Mouse (Mus musculus): ENCODE data around the gene Pnrc2.

Pnrc2 gene

DNA sequence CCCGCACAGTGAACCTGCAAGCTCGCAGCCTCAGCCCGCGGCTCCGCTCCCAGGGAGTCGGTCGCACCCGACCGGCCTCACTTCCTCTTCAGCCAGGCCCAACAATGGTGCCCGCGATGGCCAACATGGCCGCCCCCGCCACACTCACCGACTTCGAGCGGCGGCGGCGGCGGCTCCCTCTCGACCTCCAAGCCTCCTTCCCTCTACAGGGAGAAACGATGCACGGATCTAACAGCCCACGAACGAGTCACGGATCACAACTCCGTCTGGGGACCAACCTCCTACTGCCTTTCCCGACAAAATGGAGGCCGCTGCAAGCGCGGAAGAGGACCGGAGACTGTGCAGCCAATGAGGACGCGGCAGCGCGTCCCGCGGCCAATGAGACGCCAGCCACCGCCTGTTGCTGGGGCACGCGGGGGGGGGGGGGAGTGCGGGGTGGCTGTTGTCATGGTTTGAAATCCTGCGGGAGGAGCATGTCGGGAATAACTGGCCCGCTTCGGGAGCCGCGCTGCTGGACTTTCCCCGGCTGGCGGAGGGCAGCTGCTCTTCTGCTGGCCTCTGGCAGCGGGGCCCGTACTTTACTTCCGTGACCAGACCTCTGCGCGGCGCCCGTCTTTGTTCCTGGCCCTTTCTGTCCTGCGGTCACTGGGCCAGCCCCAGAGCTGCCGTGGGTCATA, at the start of gene Pnrc2:
Gene Pnrc2, minus strand, starts transcription at position 325 of the 677 bp plus-strand sequence.
- peak; percentile 98 for DNase-seq (ENCODE audit: low read depth, low spot score)

DNA sequence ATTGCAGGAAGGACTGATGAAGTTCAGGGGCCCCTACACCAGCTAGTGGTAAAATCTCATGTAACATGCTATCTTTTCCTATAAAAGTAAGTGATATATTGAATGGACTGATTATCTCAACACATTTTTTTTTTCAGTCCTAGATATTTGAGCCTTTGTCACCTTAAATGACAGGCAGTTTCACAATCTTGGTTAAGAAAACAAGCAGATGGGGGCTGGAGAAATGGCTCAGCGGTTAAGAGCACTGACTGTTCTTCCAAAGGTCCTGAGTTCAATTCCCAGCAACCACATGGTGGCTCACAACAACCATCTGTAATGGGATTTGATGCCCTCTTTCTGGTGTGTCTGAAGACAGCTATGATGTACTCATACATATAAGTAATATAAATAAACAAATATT, 48.5 kb upstream of the Pnrc2 start:
- no peak for DNase-seq (ENCODE audit: low read depth, low spot score)

DNA sequence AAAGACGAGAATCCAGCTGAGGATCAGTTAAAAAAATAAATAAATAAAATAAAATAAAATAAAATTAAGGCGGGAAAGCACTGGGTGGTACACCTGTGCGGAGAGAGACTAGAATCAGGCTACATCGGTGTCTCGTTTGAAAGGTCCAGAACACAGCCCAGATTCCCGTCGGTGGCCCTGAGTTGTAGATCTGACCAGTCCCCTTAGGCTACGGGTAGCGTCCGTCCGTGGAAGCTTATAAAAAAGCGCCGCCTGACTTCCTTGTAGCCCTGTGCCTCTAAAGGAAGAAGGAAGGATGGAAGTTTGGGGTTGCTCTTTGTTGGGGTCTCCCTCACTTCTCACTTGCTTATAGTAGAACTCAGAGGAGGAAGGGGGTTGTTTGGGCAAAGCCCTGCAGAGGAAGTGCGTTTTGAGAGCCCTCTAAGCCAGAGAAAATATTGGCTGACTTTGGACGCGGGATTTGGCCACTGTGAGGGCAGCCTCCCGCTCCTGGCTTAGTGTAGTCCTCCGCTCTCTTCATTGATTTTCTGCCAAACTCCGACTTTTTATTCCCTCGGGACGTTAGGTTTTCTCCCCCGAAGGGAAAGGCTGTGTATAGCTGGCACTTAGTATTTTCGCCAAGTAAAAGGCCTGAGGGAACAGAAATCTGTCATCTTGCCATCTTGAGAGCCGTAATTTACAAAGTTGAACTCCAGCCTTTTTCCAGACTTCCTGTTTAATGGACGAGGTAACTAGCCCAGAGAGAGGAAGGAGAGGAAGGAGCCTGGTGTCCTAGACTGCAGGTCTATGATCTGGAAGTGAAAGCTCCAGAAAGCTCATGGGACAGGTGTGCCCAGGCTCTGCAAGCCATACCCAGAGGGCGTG, 47.8 kb upstream of the Pnrc2 start:
- no peak for DNase-seq (ENCODE audit: low read depth, low spot score)

DNA sequence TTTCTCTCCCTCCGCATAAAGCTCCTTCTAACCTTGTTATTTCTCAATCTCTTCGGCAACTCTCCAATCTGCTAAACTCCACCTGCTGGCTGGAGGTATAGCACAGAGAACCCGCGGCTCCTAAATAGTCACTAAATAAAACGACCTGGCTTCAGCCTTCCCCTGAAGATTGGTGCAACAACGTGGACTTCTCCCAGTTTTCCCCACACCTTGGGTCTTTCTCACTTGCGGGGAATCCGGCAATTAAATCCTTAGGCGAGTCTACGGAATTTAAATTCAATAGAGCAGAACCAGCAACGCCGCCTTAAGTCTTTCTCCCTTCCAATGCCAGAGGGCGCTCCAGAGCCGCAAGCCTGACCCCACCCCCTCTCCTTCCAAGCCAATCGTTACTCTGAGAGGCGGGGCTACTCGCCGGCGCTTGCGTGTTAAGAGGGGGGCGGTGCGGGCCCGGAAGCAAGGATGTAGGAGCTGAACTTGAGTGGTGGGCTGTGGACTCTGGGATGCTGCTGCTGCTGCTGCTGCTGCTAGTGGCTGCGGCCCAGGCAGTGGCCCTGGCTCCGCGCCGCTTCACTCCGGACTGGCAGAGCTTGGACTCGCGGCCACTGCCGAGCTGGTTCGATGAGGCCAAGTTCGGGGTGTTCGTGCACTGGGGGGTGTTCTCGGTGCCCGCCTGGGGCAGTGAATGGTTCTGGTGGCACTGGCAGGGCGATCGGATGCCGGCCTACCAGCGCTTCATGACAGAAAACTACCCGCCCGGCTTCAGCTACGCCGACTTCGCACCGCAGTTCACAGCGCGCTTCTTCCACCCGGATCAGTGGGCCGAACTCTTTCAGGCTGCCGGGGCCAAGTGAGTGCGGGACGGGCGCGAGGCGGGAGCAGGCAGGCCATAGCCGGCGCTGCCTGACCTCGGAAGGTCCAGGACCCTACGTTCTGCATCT, 46.9 kb upstream of the Pnrc2 start, which contains the start of gene Fuca1:
Gene Fuca1, plus strand, starts transcription at position 432 of the 938 bp plus-strand sequence.
- DNase-seq (ENCODE audit: low read depth, low spot score): peak; percentile 98

DNA sequence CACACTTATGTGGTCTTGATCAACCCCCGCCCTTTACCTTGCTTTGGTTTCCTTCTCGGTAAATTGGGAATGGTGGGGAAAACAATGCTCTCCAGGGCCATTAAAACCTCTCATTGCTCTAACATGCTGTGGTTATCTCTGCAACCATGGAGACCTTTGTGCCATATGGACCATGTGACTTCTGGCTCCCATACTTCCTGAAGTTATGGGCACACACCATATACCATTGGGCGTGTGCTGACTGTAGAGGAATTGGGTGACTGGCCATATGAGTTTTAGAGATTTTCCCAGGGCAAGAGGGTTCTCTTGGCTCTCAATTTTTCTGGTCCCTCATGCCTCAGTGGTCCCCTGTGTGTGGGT, 45.6 kb upstream of the Pnrc2 start:
- DNase-seq (ENCODE audit: low read depth, low spot score): no peak

DNA sequence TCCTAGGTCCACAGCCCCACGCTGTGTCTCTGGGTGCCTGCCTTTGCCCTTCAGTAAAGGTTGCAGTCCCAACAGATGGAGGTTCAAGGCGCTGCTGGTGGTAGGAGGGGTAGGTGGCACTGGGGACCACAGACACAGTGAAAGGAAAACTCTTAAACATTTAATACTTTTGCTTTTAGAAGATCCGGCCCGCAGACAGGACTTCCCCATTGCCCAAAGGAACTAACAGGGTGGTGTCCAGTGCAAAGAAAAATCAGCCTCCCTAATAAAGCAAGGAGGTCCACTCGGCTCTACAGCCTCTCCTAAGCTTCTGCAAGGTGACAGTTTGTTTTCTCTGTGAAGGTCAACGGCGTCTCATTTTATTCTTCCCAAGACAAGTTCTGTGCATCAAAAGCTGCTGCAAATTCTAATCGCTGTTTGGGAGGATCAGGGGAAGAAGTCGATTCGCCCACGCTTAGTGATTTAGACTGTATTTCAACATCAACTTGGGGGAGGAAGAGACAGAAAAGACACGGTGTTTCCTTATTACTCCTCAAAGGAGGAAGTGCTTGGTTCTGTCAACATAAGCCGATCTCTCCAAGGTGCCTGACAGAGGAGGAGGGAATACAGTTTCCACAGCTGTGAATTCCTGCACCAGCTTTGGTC, 45.1 kb upstream of the Pnrc2 start:
- DNase-seq (ENCODE audit: low read depth, low spot score): peak; percentile 41

DNA sequence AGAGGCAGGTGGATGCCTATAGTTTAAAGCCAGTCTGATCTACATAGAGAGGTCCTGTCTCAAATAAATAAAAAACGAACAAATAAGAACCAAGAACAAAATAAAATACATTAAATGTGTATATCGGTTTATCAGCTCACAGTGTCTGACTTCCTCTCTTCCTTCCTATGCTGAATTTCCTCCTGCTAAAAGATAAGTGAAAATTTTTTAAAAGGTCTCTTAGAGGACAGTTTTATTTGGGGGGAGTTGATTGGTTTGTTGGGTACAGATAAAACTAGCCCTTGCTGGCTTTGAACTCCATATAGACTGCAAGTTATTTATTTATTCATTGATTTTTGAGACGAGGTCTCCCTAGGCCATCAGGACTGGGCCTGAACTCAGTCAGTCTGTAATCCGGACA, 39.8 kb upstream of the Pnrc2 start:
- DNase-seq (ENCODE audit: low read depth, low spot score): no peak

DNA sequence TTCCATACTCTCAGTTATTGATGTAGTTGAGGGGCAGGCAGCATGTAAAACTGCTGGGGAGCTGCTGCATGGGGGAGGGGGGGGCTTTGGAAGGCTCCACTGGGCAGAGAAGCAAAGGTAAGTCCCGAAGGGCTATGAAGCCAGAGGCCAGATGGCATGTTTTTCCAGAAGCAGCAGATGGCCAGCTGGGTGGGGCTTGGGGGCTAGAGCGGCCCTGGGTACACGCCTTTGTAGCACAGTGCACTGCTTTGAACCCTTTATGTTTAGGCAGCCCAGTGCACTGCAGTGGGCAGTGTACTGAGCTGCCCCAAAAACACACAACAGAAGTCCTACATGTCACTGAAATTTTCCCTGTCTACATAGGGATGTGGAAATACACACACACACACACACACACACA, 39.2 kb upstream of the Pnrc2 start:
- no peak for DNase-seq (ENCODE audit: low read depth, low spot score)

DNA sequence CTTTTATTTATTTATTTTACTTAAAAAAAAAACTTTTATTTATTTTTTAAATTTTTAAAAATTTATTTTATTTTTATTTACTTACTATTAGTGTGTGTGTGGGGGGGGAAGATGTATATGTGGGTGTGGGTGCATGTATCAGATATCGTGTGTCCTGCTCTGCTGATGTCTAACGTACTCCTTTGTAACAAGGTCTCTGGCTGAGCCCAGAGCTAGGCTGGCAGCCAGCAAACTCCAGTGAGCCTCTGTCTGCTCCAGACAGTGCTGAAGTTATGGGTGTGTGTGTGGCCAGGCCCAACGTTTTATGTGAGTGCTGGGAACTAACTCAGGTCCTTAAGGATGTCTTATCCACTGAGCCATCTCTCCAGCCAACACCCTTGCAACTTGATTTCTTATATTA, 38.5 kb upstream of the Pnrc2 start:
- no peak for DNase-seq (ENCODE audit: low read depth, low spot score)

DNA sequence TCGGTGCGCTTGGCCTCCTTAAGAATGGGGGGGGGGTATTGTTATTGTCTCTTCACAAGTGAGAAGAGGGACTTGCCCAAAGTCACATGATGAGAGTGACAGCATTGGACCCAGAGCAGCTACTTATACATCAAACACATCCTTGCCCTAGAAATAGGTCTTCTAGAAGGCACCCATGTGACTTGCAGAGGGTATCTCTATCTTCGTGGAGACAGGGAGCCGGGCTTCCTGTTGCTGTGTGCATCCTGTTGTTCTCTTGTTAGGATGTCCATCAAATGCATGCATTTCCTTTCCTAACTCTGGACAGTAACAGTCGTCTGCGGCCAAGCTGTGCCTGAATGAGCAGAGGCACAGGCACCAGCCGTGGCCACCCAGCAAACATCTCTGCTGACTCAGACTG, 37.9 kb upstream of the Pnrc2 start:
- no peak for DNase-seq (ENCODE audit: low read depth, low spot score)

DNA sequence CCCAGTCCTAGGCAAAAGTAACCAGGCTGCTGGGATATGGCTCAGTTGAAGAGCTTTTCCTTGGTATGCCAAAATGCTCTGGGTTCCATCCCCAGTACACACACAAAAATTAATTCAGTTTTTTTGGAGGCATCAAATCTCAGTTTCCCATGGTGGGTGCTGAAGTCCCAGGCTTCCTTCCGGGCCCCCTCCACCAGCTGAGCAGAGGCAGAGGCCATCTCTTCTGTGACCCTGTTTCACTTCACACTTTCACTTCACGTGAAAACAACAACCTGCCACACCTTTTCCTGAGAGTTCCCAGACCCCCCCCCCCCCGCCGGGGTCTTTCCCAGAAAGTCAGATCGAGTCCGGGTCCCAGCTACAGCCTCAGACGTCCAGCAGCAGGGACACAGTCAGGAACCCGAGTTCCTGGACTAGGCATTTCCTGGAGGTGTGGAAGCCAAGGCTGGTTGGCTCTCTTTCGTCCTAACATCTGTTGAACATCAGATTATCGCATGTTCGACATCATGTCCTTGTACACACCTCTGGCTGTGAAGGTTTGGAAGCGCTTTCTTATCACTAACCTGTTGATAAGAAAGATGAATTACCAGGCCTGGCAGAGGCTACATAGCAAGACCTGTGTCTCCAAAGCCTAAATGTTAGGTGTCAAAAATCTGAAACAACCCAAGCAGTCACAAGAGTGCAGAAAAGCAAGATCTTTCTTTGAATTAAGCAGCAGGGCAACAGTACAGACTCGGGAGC, 35.8 kb upstream of the Pnrc2 start:
- DNase-seq (ENCODE audit: low read depth, low spot score): no peak

DNA sequence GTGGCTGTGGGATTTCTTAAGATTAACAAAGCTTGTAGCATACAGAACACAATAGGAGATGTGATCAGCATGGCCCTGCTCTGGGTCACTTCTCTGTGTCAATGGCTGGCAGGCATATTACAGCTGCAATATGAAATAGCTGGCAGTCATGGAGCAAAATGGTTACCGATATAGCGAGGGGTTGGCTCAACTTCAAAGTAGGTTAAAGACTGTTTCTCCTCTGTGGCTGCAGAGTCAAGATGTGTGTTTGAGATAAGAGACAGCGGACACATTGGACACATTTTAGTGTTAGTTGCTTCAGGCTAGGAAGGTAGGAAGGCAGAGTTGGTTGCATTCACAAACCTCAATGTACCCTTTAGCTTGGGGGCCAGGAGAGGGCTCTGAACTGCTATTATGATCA, 33.0 kb upstream of the Pnrc2 start:
- DNase-seq (ENCODE audit: low read depth, low spot score): no peak

DNA sequence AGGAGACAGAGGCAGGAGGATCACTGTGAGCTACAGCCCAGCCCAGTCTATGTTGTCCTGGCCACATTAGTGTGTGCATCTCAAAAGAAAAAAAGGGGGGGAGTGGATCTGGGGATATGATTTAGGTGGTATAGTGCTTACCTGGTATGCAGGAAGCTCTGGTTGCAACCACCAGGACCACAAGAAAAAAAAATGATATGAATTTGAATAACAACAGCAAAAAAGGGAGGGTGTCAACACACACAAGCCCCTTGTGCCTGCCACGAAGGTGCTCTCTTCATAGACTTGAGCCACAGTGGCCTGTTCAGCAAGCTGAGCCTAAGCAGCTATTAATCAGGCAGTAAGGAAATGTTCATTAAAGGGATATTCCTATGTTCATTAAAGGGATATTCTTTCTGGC, 31.2 kb upstream of the Pnrc2 start:
- no peak for DNase-seq (ENCODE audit: low read depth, low spot score)

DNA sequence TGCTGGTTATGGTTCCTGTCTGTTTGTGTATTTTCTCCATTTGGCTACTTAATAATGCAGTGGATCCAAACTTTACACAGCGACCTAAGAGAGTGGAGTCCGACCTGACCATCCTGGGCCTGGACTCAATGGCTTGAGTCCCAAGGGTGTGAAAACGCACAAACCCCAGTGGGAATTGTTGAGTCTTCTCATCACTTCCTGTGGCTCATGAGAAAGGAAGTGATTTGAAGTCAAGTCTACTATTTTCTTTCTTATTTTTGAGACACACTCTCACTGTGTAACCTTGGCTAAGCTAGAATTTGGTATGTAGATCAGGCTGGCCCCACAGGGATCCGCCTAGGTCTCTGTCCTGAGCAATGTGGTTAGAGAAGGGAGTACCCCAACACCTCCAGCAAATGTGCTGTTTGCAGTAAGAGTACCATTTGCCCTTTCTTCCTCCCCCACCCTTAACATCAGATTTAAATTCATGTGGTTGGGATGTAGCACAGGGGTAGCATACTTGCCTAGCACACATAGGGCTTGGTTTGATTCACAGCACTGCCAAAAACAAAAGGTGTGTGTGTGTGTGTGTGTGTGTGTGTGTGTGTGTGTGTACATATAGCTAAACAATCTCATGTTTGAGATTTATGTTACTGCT, 29.1 kb upstream of the Pnrc2 start:
- no peak for DNase-seq (ENCODE audit: low read depth, low spot score)

DNA sequence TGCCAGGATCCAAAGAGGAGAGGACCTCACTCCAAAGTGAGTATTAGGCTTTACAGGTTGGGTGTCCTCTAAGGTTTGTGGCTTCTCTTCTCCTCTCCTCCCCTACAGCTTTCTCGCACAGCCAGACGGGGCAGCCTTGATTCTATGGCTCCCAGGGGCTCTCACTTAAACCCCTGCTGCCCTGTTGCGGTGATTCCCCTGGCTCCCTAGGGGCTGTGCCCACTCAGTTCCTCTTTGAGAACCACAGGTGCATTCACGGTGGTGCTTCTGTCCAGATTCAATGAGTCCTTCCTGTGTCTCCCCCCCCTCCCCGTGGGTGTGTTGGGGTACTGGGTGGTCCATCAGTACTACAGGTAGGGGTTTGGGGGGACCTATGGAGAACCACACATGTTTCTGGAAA, 26.4 kb upstream of the Pnrc2 start:
- DNase-seq (ENCODE audit: low read depth, low spot score): no peak

DNA sequence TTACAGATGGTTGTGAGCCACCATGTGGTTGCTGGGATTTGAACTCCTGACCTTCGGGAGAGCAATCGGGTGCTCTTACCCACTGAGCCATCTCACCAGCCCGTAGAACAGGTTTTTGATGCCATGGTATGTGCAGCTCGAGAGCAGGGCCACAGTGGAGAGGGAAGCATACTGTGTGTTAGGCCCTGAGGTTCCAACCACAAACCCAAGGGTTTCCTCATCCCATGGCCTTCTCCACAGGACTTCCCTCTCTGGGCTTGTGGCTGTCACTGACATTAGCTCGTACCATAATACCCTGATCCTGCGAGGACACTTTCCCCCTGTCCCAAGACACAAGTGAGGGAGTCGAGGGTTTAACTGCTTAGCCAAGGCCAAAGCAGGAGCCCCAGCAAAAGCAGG, 25.4 kb upstream of the Pnrc2 start:
- DNase-seq (ENCODE audit: low read depth, low spot score): no peak

DNA sequence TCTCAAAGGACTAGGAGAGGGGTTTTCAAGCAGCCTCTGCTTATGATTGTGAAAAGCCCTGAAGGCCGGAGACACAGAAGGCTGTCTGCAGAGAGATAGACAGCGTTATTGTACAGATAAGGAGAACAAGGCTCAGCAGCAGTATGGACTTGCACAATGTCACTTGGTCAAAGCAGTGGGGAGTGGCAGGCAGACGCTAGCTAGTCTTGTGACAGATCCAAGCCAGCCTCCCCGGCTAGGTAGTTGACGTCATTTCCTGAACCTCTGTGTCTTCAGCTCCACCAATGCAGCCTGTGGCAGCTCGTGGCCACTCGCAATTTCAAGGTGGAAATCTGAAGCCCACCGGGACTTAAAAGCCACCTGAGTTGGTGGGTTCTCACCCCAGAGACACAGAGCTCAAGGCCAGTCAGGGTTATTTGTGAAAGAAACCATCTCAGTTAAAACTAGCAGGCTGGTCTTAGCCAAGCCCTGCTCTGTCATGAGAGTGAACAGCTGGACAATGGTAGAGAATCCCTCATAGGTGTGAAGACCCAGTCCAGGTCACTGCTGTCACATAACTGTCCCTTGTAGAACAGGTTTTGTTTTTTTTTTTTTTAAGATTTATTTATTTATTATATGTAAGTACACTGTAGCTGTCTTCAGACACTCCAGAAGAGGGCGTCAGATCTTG, 24.9 kb upstream of the Pnrc2 start:
- no peak for DNase-seq (ENCODE audit: low read depth, low spot score)

DNA sequence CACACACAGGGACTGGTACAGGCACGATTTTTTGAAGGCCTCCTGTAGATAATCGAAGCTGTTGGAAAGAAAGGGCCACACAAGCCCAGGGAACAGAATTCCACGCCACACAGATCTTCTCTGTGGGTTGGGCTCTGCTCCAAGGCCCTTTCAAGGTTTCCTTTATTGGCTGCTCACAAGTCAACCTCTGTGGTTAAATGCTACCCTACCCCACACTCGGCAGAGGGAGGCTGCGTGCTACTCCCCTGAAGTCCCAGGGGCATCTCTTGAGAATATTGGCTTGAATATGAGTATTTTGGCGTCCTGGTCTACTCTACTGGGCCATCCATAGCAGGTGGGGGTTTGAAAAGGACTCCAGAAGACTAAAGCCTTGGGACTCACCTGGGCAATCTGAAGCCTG, 22.5 kb upstream of the Pnrc2 start:
- no peak for DNase-seq (ENCODE audit: low read depth, low spot score)

DNA sequence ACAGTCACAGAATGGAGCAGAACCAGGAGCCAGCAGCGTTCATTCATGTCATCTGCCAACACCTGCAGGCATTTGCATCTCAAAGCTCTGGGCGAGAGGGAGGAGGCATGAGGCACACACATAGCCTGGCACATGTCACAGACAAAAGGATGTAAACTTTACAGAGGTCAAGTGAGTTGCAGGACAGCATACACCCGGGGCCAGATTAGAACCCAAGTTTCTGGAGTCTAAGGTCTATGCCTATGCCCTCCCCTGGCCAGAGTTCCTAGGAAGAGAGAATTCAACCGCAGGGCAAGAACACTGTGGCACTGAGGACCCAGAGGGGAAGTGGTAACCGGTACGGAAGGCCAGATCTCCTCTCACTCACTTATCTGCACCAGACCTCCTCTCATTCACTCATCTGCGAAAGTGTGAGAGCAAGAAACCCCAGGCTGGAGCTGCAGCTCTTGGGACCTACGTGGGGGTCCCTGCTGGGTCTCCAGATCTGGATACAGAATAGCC, 21.5 kb upstream of the Pnrc2 start, which contains the start of gene Cnr2:
Gene Cnr2, plus strand, starts transcription at position 324 of the 501 bp plus-strand sequence.
- DNase-seq (ENCODE audit: low read depth, low spot score): no peak

DNA sequence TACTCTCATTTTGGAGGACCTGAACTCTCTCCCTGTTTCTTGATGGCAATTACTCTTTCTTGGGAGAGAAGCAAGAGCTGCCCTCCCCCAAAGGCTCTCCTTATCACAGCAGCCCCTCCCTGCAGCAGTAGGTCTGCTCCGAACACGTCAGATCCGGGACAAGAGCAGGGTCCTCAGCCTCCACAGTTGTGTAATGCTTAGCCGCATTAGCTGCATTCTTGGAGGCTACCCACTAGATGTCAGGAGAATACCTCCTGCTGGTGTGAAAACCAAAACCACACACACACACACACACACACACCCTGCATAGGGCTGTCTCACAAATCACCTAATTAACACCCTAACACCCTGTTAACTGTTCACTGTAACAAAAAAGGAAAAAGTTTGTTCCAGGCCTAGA, 19.2 kb upstream of the Pnrc2 start:
- no peak for DNase-seq (ENCODE audit: low read depth, low spot score)

Measured in brain, adult 2 months (tissue).